Mouse (Mus musculus) Patski (cell line): ENCODE results near the gene Gm10577. TPM values are rescaled to one million over a fixed set of nuclear protein-coding genes. Genes with fewer than 3 reads are reported as not detected.

ENCODE experiments used
- ATAC-seq: fragments of 100-300 bp; one replicate; pipeline ENCODE4 v1.8.0; 2021
- CTCF ChIA-PET: fragments of 350-600 bp; sonication (Branson Sonifier 250); formaldehyde crosslinking; loops from one replicate; lab custom pipeline; 2022; ENCODE audit warnings: inconsistent platforms; lab: Charles Lee
- POLR2A ChIA-PET: fragments of 350-600 bp; sonication (Branson Sonifier 250); formaldehyde crosslinking; loops from one replicate; lab custom pipeline; 2022; ENCODE audit warnings: antibody characterized with exemption, inconsistent platforms; lab: Charles Lee
- DNase-seq: peaks from one replicate; pipeline ENCODE4 v3.0.0-alpha.2; 2011; ENCODE audit warnings: low read depth, low spot score
- H3K27me3 ChIP-seq: fragments of 371-371 bp; one replicate; pipeline ENCODE4 v1.5.1; 2021
- CTCF ChIP-seq: fragments of 100-300 bp; IDR thresholded peaks from one replicate; pipeline ENCODE4 v1.5.1; 2021
- in situ Hi-C: fragments of 300-500 bp; cut with MboI; formaldehyde crosslinking; loops from 3 replicates; pipeline ENCODE4 v1.11.1; 2018; ENCODE audit warnings: low pct_unique_long_range_greater_than_20kb, mixed read lengths
- polyA plus RNA-seq: library from polyadenylated mRNA; unstranded; gene quantifications from one replicate; pipeline ENCODE4 v1.2.3, GENCODE M21; 2021

Gene Gm10577
- polyA plus RNA-seq, 1 experiment from 2014 or later, result not detected

DNA sequence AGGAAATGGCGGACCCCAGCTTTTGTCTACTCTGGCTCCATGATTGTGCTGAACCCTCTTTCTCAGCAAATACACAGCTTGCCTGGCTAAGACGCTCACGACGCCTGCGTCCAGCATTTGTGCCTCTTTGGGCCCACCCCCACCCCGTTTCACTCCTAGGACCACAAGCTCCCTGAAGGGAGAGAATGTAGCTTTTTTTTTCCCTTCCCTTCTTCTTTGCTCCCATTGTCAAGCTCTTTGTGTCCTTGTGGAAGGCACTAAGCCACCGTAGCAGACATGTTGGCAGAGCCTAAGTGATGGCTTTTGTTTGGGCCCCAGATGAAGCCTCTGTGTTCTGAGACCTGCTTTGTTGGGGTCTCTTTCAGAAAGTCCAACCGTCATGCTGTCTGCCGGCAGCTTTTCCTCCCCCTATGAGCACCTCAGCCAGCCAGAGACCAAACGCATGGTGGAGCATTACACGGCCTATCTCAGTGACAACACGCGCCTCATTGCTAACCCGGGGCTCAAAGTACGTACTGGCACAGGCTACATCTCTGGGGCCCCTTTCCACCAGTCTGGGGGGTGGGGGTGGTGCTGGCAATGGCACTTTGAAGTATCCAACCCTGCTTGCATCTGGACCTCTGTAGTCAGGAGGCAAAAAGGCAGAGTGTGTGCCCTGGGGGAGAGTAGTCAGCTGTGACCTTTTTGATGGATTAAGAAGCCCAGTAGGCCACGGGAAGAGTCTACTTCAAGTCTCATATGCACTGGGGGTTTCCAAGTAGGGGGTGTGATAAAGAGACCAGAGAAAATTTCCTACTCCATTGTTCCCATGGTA lies 46.6 kb downstream of the Gm10577 start:
- no peak for DNase-seq
- TF ChIP-seq CTCF, result no peak
- ChIA-PET CTCF (interaction anchor here (1.1 to 1.2 kb wide), 2 partner anchors 12 to 246 kb away, joined by 3 to 5 read pairs; no protein-coding TSS in a partner anchor), POLR2A (no interaction called here)
- ATAC-seq, result no peak
- no peaks in the 10 kb centered on the region for H3K27me3 ChIP-seq
- in situ Hi-C loops, result no loop called here

Other genes starting within 250 kb of the Gm10577 start
- gene Cachd1, start 244.0 kb downstream of the Gm10577 start, polyA plus RNA-seq, result 16.6 TPM
- gene Raver2, start 48.3 kb upstream of the Gm10577 start, polyA plus RNA-seq, result 11.2 TPM
- 115 TPM for gene Jak1, start 244.6 kb upstream of the Gm10577 start, polyA plus RNA-seq